Mouse (Mus musculus): ENCODE results near the gene Bcl9l. TPM values are rescaled to one million over a fixed set of nuclear protein-coding genes. Genes with fewer than 3 reads are reported as not detected.

Gene Bcl9l
- polyA plus RNA-seq, 1 experiment from 2014 or later = 10.7 TPM

- H3K27me3 ChIP-seq = no peaks in the 10 kb centered on the region
- H3K27ac ChIP-seq = no peak overlapping the region
- no peak overlapping the region for H3K9ac ChIP-seq
- no peaks in the 10 kb centered on the region for H3K36me3 ChIP-seq (replicated peaks)
- H3K4me3 ChIP-seq (replicated peaks) = no peak overlapping the region
- H3K4me1 ChIP-seq = peaks cover 13% of the 10 kb centered on the region
- no peak for ATAC-seq (ENCODE audit: low FRiP score)
- no peaks in the 10 kb centered on the region for H3K9me3 ChIP-seq
- no peak overlapping the region for H3K4me2 ChIP-seq
- WGBS = 50% methylated on average over 1 of the region's 1 CpGs
Observed at GRCm38 (mm10) chr9:44474327-44474726, 8.3 kb upstream of the Bcl9l start.

DNA sequence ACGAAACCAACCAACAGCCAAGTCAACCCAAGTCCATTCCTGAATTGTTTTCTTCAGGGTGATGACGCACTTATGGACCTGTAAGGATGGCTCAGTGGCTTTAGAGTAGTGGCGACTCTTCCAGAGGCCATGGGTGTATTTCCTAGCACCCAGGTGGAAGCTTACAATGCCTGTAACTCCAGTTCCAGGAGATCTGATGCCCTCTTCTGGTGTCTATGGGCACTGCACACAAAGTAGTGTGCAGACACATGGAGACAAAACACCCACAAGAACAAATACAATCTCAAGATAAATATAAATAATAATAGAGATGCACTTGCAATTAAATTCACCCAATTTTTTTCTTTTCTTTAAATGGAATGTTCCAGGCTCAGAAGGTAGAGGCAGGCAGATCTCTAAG lies 6.7 kb upstream of the Bcl9l start:
- H3K9me3 ChIP-seq = no peaks in the 10 kb centered on the region
- no peak overlapping the region for H3K27ac ChIP-seq
- no peak for ATAC-seq (ENCODE audit: low FRiP score)
- H3K4me1 ChIP-seq = peaks cover 23% of the 10 kb centered on the region
- H3K27me3 ChIP-seq = no peaks in the 10 kb centered on the region
- H3K9ac ChIP-seq = no peak overlapping the region
- no peak overlapping the region for H3K4me2 ChIP-seq
- H3K36me3 ChIP-seq (replicated peaks) = no peaks in the 10 kb centered on the region
- 91% methylated on average over 3 of the region's 3 CpGs for WGBS
- H3K4me3 ChIP-seq (replicated peaks) = no peak overlapping the region

DNA sequence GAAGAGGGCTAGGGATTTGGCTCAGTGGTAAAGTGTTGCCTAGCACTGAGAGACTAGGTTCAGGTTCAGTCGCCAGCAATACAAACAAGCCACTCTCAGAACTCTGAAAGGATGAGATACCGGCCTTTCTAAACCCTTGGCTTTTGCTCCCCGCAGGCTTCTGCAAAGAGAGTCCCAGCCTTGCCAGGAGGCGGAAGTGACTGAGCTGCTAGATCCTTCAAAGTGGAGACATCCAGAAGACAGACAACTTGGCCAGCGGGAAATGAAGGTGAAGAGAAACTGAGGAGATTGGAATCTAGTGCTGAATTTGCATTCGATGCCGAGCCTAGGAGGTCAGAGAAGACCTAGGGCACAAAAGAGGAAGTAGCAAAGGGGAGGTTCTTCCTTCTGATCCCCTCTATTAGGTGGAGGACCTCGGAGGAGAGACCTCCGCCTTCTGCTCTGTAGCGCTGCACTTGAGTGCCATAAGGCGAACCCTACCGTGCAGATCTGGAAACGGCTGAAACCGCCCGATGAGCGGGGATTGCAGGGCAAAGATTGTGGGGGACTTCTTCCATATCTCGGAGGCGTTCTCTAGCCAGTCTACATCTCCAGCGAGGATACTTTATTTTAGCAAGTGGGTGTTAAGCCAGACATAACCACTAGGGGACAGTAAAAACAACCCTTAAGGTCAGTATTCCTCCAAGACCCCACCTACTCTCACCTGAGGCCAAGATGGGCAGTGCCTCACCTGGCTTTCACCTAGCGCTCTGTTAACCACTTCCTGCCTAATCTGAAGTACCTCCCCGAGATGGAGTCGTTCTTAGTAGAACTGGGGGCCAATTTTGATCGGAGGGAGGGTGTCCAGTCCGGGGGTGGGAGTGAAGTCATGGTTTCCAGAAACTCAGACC lies 5.0 kb upstream of the Bcl9l start:
- ATAC-seq (ENCODE audit: low FRiP score) = no peak
- 6% methylated on average over 24 of the region's 24 CpGs for WGBS
- Histone ChIP-seq H3K4me3 (replicated peaks) (peak overlapping the region; percentile 74), H3K27me3 (peaks cover 4% of the 10 kb centered on the region; the same call in 1 of the 2 replicates), H3K9ac (peak overlapping the region; percentile 86), H3K27ac (peak overlapping the region; percentile 99), H3K4me1 (peaks cover 33% of the 10 kb centered on the region), H3K9me3 (no peaks in the 10 kb centered on the region), H3K4me2 (peak overlapping the region; percentile 98), H3K36me3 (replicated peaks) (no peaks in the 10 kb centered on the region)

GRCm38 (mm10) chr9:44478229-44478921 lies 4.2 kb upstream of the Bcl9l start:
- Histone ChIP-seq H3K4me1 (peaks cover 33% of the 10 kb centered on the region), H3K27ac (peak overlapping the region; percentile 99), H3K36me3 (replicated peaks) (no peaks in the 10 kb centered on the region), H3K4me2 (peak overlapping the region; percentile 98), H3K4me3 (replicated peaks) (peak overlapping the region; percentile 74), H3K27me3 (peaks cover 4% of the 10 kb centered on the region; the same call in 1 of the 2 replicates), H3K9ac (peak overlapping the region; percentile 86), H3K9me3 (no peaks in the 10 kb centered on the region)
- WGBS = under 1% methylated on average over 20 of the region's 27 CpGs
- peak; percentile 62 for ATAC-seq (ENCODE audit: low FRiP score)

- H3K36me3 ChIP-seq (replicated peaks) = no peaks in the 10 kb centered on the region
- H3K4me1 ChIP-seq = peaks cover 38% of the 10 kb centered on the region
- peaks cover 4% of the 10 kb centered on the region; the same call in 1 of the 2 replicates for H3K27me3 ChIP-seq
- peak overlapping the region; percentile 74 for H3K4me3 ChIP-seq (replicated peaks)
- H3K27ac ChIP-seq = peak overlapping the region; percentile 99
- no peaks in the 10 kb centered on the region for H3K9me3 ChIP-seq
- WGBS = under 1% methylated on average over 29 of the region's 29 CpGs
- peak overlapping the region; percentile 86 for H3K9ac ChIP-seq
- peak; percentile 54 for ATAC-seq (ENCODE audit: low FRiP score)
- peak overlapping the region; percentile 98 for H3K4me2 ChIP-seq
Observed at GRCm38 (mm10) chr9:44478959-44479605, 3.5 kb upstream of the Bcl9l start.

DNA sequence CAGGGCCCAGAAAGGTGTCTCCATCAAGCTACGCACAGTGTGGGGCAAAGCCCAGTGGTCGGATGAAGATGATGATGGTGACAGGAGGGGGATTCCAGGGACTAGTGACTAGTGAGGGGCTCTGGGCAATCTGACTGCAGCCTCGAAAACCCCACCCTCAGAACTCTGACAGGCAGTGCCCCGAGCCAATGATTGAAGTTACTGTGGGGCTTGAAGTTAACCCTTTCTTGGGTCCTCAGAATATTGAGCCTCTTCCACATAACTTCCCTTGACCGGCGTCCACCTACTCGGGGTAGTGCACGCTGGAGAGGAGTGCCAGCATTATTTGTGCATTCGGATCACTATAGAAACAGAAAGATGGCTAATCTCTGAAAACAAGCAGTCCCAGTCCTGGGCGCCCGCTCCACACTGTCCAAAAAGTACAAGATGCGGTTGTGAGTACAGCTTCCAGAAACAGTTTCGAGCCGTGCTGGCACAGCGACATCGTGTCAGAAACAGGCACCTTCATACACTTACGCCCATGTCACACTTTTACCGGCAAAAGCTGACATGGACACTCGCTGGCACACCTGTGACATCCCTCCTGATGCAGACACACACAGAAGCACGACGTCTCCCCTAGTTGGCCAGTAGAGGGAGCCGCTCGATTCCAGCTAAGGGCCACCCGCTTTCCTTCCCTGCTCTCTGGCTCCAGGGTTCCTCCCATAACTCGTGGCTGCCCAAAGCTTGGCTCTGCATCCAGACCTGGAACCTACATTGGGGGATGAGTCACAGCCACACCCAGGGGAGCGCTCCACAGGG lies 2.8 kb upstream of the Bcl9l start:
- H3K27me3 ChIP-seq = peaks cover 4% of the 10 kb centered on the region; the same call in 1 of the 2 replicates
- H3K9ac ChIP-seq = peak overlapping the region; percentile 86
- peaks cover 45% of the 10 kb centered on the region for H3K4me1 ChIP-seq
- no peaks in the 10 kb centered on the region for H3K9me3 ChIP-seq
- peak; percentile 60 for ATAC-seq (ENCODE audit: low FRiP score)
- H3K27ac ChIP-seq = peak overlapping the region; percentile 99
- H3K36me3 ChIP-seq (replicated peaks) = no peaks in the 10 kb centered on the region
- peak overlapping the region; percentile 98 for H3K4me2 ChIP-seq
- peak overlapping the region; percentile 74 for H3K4me3 ChIP-seq (replicated peaks)
- under 1% methylated on average over 26 of the region's 26 CpGs for WGBS

GRCm38 (mm10) chr9:44482112-44482511 lies 513 bp upstream of the Bcl9l start:
- Histone ChIP-seq H3K36me3 (replicated peaks) (no peaks in the 10 kb centered on the region), H3K4me3 (replicated peaks) (peak overlapping the region; percentile 96), H3K4me2 (peak overlapping the region; percentile 93), H3K9ac (peak overlapping the region; percentile 99), H3K27ac (peak overlapping the region; percentile 97), H3K9me3 (no peaks in the 10 kb centered on the region), H3K27me3 (peaks cover 4% of the 10 kb centered on the region; the same call in 1 of the 2 replicates), H3K4me1 (peaks cover 67% of the 10 kb centered on the region)
- ATAC-seq (ENCODE audit: low FRiP score) = no peak
- WGBS = 10% methylated on average over 3 of the region's 3 CpGs

DNA sequence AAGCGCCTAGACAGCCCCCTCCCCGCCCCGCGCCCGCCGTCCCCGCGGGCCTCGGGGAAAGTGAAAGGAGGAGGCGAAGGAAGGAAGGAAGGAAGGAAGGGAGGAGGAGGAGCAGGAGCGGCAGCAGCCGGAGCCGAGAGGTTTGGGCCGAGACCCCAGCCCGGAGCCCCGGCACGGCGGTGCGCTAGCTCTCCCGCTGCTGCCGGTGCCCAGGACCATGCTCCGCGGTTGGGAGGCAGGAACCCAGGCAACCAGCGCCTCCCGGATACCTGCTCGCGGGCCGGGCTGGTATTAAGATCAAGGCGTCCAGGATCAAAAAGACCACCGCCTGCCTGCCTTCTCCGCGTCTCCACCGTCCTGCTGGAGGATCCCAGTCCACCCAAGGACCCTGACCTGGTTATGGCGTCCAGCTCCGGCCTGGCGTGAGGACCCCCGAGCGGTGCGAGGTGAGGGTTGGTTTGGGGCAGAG lies 450 bp downstream of the Bcl9l start:
- Histone ChIP-seq H3K4me1 (peaks cover 67% of the 10 kb centered on the region), H3K27ac (peak overlapping the region; percentile 97), H3K36me3 (replicated peaks) (no peaks in the 10 kb centered on the region), H3K4me2 (peak overlapping the region; percentile 93), H3K9ac (peak overlapping the region; percentile 99), H3K27me3 (peaks cover 4% of the 10 kb centered on the region; the same call in 1 of the 2 replicates), H3K9me3 (no peaks in the 10 kb centered on the region), H3K4me3 (replicated peaks) (peak overlapping the region; percentile 96)
- no peak for ATAC-seq (ENCODE audit: low FRiP score)
- under 1% methylated on average over 39 of the region's 39 CpGs for WGBS

- ATAC-seq (ENCODE audit: low FRiP score) = peak; percentile 19; the same call in 1 of the 2 replicates
- H3K9ac ChIP-seq = peak overlapping the region; percentile 99
- H3K27ac ChIP-seq = peak overlapping the region; percentile 97
- H3K36me3 ChIP-seq (replicated peaks) = no peaks in the 10 kb centered on the region
- H3K4me3 ChIP-seq (replicated peaks) = peak overlapping the region; percentile 96
- 1% methylated on average over 12 of the region's 12 CpGs for WGBS
- H3K27me3 ChIP-seq = peaks cover 4% of the 10 kb centered on the region; the same call in 1 of the 2 replicates
- no peaks in the 10 kb centered on the region for H3K9me3 ChIP-seq
- H3K4me2 ChIP-seq = peak overlapping the region; percentile 93
- peaks cover 70% of the 10 kb centered on the region for H3K4me1 ChIP-seq
Observed at GRCm38 (mm10) chr9:44483510-44484044, 952 bp downstream of the Bcl9l start.

DNA sequence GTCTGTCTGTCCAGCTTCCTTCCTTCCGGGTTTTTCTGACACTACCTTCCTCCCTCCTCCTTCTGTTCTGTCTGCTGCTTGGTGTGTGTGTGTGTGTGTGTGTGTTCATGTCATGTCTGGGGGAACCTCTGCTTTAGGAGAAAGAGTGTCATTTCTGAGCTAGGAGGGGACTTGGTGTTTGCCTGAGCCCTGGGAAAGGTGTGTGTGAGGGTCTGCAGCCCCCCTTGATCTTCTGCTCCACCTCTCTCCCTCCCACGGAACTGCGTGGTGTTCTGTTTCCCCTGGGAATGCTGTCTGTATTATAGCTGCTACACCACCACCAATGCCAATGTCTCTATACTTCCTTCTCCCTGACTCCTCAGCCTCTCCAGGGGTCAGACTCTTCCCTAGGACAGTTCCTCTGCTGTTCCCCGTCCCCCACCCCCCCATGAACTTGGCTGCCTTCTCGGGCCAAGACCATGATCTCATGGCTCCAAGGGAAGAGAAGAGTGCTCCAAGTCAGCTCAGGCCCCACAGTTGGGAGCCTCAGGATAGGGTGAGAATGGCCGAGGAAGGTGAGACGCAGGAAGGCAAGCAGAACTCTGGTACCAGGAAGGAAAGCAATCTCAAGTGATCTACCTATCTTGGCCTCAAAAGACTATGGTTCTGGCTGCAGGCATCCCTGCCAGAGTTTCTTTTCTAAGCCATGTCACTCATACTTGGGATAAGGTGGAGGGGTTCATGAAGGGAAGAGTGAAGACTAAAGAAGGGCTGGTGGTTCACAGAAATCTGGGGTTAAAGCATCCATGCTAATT lies 1.9 kb downstream of the Bcl9l start:
- WGBS = 46% methylated on average over 7 of the region's 7 CpGs
- Histone ChIP-seq H3K36me3 (replicated peaks) (no peaks in the 10 kb centered on the region), H3K9me3 (no peaks in the 10 kb centered on the region), H3K27me3 (peaks cover 4% of the 10 kb centered on the region; the same call in 1 of the 2 replicates), H3K4me3 (replicated peaks) (peak overlapping the region; percentile 96), H3K4me1 (peaks cover 79% of the 10 kb centered on the region), H3K27ac (no peak overlapping the region), H3K9ac (peak overlapping the region; percentile 99; the same call in 1 of the 2 replicates), H3K4me2 (peak overlapping the region; percentile 93)
- no peak for ATAC-seq (ENCODE audit: low FRiP score)
